Mouse (Mus musculus) kidney, adult 11 months (tissue): ENCODE measurements around the gene Ccr6.
A peak's percentile ranks its signal among the peaks of the same experiment; 100 is the strongest.

Source experiments
- DNase-seq: peaks from one replicate; pipeline ENCODE4 v3.0.0; 2022

The Ccr6 gene

GRCm38 (mm10) chr17:8285056-8285455 lies 49.2 kb downstream of the Ccr6 start:
- DNase-seq, result no peak

GRCm38 (mm10) chr17:8286987-8287386 lies 51.1 kb downstream of the Ccr6 start:
- no peak for DNase-seq

- DNase-seq, result peak; percentile 53
Observed at GRCm38 (mm10) chr17:8289993-8290679, 54.3 kb downstream of the Ccr6 start.

- DNase-seq, result no peak
Observed at GRCm38 (mm10) chr17:8290736-8291135, 54.9 kb downstream of the Ccr6 start.

- no peak for DNase-seq
Observed at GRCm38 (mm10) chr17:8295825-8296224, 60.0 kb downstream of the Ccr6 start.

GRCm38 (mm10) chr17:8296313-8296844 lies 60.5 kb downstream of the Ccr6 start:
- DNase-seq, result no peak

GRCm38 (mm10) chr17:8297746-8298145 lies 61.9 kb downstream of the Ccr6 start:
- no peak for DNase-seq

- DNase-seq, result no peak
Observed at GRCm38 (mm10) chr17:8298281-8298680, 62.4 kb downstream of the Ccr6 start.

- no peak for DNase-seq
Observed at GRCm38 (mm10) chr17:8299524-8299923, 63.7 kb downstream of the Ccr6 start.

GRCm38 (mm10) chr17:8301515-8301914 lies 65.7 kb downstream of the Ccr6 start:
- no peak for DNase-seq

- DNase-seq, result no peak
Observed at GRCm38 (mm10) chr17:8302772-8303438, 67.1 kb downstream of the Ccr6 start.

GRCm38 (mm10) chr17:8303671-8304070 lies 67.8 kb downstream of the Ccr6 start:
- DNase-seq, result no peak

- no peak for DNase-seq
Observed at GRCm38 (mm10) chr17:8305801-8306200, 70.0 kb downstream of the Ccr6 start.
